Mouse (Mus musculus) stomach, embryonic 14.5 days (tissue): Measurements from ENCODE around the gene Hist1h4d. TPM values are rescaled to one million over a fixed set of nuclear protein-coding genes. Genes with fewer than 3 reads are reported as not detected.
"Not testable (repeated sequence)": the region's sequence is repeated elsewhere in the genome, so short reads cannot be mapped to it uniquely, and the experiment has no call there.

Experiments used
- ATAC-seq: fragments of 200-750 bp; cut with Nextera tagmentation; 2 replicates; pipeline ENCODE4 v1.8.0; 2017; ENCODE audit warnings: low read depth, moderate TSS enrichment; ENCODE audit not compliant: insufficient number of reproducible peaks, insufficient read depth, low FRiP score
- H3K27ac ChIP-seq: fragments of 300-500 bp; sonication (generic); 2 replicates; pipeline ENCODE4 v1.5.1; 2014; ENCODE audit warnings: mild to moderate bottlenecking, low read length, moderate library complexity, mixed read lengths
- H3K27me3 ChIP-seq: fragments of 300-500 bp; sonication (generic); 2 replicates; pipeline ENCODE4 v1.6.1; 2014; ENCODE audit warnings: low read length, control low read depth, mixed read lengths; ENCODE audit not compliant: control insufficient read depth, insufficient read depth
- H3K36me3 ChIP-seq: fragments of 300-500 bp; sonication (generic); 2 replicates; pipeline ENCODE4 v1.6.1; 2014; ENCODE audit warnings: mild to moderate bottlenecking, control low read depth, low read length, moderate library complexity, mixed read lengths; ENCODE audit not compliant: control insufficient read depth, insufficient read depth
- H3K4me1 ChIP-seq: fragments of 300-500 bp; sonication (generic); 2 replicates; pipeline ENCODE4 v1.6.1; 2014; ENCODE audit warnings: low read length, control low read depth, mixed read lengths; ENCODE audit not compliant: control insufficient read depth, insufficient read depth
- H3K4me2 ChIP-seq: fragments of 300-500 bp; sonication (generic); replicated peaks from 2 replicates; pipeline ENCODE4 v1.6.1; 2014; ENCODE audit warnings: low read depth, low read length, control low read depth
- H3K4me3 ChIP-seq: fragments of 300-500 bp; sonication (generic); 2 replicates; pipeline ENCODE4 v1.5.1; 2014; ENCODE audit warnings: low read depth, low read length, control low read depth
- H3K9ac ChIP-seq: fragments of 300-500 bp; sonication (generic); replicated peaks from 2 replicates; pipeline ENCODE4 v1.6.1; 2014; ENCODE audit warnings: low read depth, mild to moderate bottlenecking, control low read depth, low read length, moderate library complexity, mixed read lengths
- H3K9me3 ChIP-seq: fragments of 300-500 bp; sonication (generic); 2 replicates; pipeline ENCODE4 v1.6.1; 2016; ENCODE audit warnings: low read depth, low read length, control low read depth; ENCODE audit not compliant: control insufficient read depth
- WGBS: fragments of 180-500 bp; shearing (Covaris S2); extraction: QIAGEN DNeasy Blood & Tissue Kit; methylation state at CpG from one replicate; pipeline ENCODE4 v1.1.7; 2014; 5-methylcytosine and 5-hydroxymethylcytosine counted together
- polyA plus RNA-seq: library from polyadenylated mRNA; unstranded; fragments of >200 nt; fragmentation: Nextera tagmentation; extraction: Ambion mirVana; gene quantifications from 2 replicates; pipeline ENCODE4 v1.2.1, GENCODE M21; 2014

Hist1h4d gene
- polyA plus RNA-seq, 1 experiment from 2014 or later: 119 TPM

GRCm38 (mm10) chr13:23575864-23576313, 5.5 kb upstream of the Hist1h4d start:
- 1% methylated on average over 8 of the region's 40 CpGs for WGBS
- Histone ChIP-seq H3K9ac (peak overlapping the region; percentile 69), H3K4me3 (peak overlapping the region; percentile 42), H3K4me1 (peaks cover 10% of the 10 kb centered on the region; the same call in 1 of the 2 replicates), H3K27ac (peak overlapping the region; percentile 84), H3K4me2 (peak overlapping the region; percentile 60)
- not testable (repeated sequence) for H3K27me3 ChIP-seq, ATAC-seq, H3K9me3 ChIP-seq, H3K36me3 ChIP-seq

GRCm38 (mm10) chr13:23576351-23576881, 5.0 kb upstream of the Hist1h4d start:
- Histone ChIP-seq H3K9ac (peak overlapping the region; percentile 69), H3K36me3 (no peaks in the 10 kb centered on the region), H3K4me1 (peaks cover 10% of the 10 kb centered on the region; the same call in 1 of the 2 replicates), H3K4me3 (peak overlapping the region; percentile 42), H3K4me2 (peak overlapping the region; percentile 60), H3K9me3 (no peaks in the 10 kb centered on the region), H3K27me3 (no peaks in the 10 kb centered on the region), H3K27ac (peak overlapping the region; percentile 84)
- WGBS: 4% methylated on average over 7 of the region's 7 CpGs
- no peak for ATAC-seq

- Histone ChIP-seq H3K27me3 (no peaks in the 10 kb centered on the region), H3K4me3 (peak overlapping the region; percentile 42), H3K36me3 (no peaks in the 10 kb centered on the region), H3K4me2 (peak overlapping the region; percentile 60), H3K4me1 (peaks cover 12% of the 10 kb centered on the region; the same call in 1 of the 2 replicates), H3K9me3 (no peaks in the 10 kb centered on the region), H3K9ac (peak overlapping the region; percentile 69), H3K27ac (peak overlapping the region; percentile 84)
- no peak for ATAC-seq
- WGBS: 33% methylated on average over 6 of the region's 6 CpGs
Observed at GRCm38 (mm10) chr13:23576906-23577639, 4.3 kb upstream of the Hist1h4d start.

- H3K4me2 ChIP-seq: no peak overlapping the region
- no peak overlapping the region for H3K9ac ChIP-seq
- H3K4me1 ChIP-seq: peaks cover 20% of the 10 kb centered on the region; the same call in 1 of the 2 replicates
- H3K9me3 ChIP-seq: no peaks in the 10 kb centered on the region
- H3K27me3 ChIP-seq: no peaks in the 10 kb centered on the region
- H3K36me3 ChIP-seq: no peaks in the 10 kb centered on the region
- H3K27ac ChIP-seq: no peak overlapping the region
- no peak for ATAC-seq
- no peak overlapping the region for H3K4me3 ChIP-seq
- WGBS: 88% methylated on average over 1 of the region's 1 CpGs
Observed at GRCm38 (mm10) chr13:23577835-23578234, 3.6 kb upstream of the Hist1h4d start.

- 5% methylated on average over 6 of the region's 6 CpGs for WGBS
Observed at GRCm38 (mm10) chr13:23582219-23583056, 1.0 kb downstream of the Hist1h4d start.

GRCm38 (mm10) chr13:23583387-23584068, 2.1 kb downstream of the Hist1h4d start:
- H3K9ac ChIP-seq: 0 out of 2 replicates have a peak overlapping the region, but pooled peaks have one; percentile 11
- H3K27me3 ChIP-seq: no peaks in the 10 kb centered on the region
- no peak overlapping the region for H3K4me3 ChIP-seq
- no peak for ATAC-seq
- H3K9me3 ChIP-seq: no peaks in the 10 kb centered on the region
- H3K4me1 ChIP-seq: peaks cover 21% of the 10 kb centered on the region; the same call in 1 of the 2 replicates
- H3K4me2 ChIP-seq: no peak overlapping the region
- H3K36me3 ChIP-seq: no peaks in the 10 kb centered on the region
- peak overlapping the region; percentile 96; the same call in 1 of the 2 replicates for H3K27ac ChIP-seq

More at GRCm38 (mm10) chr13:23582219-23583056, 1.0 kb downstream of the Hist1h4d start:
- Histone ChIP-seq H3K9ac (peak overlapping the region; percentile 68), H3K27me3 (no peaks in the 10 kb centered on the region), H3K36me3 (no peaks in the 10 kb centered on the region), H3K9me3 (no peaks in the 10 kb centered on the region), H3K27ac (peak overlapping the region; percentile 96), H3K4me1 (peaks cover 21% of the 10 kb centered on the region; the same call in 1 of the 2 replicates), H3K4me2 (peak overlapping the region; percentile 83), H3K4me3 (peak overlapping the region; percentile 47)
- no peak for ATAC-seq

GRCm38 (mm10) chr13:23584331-23584730, 2.9 kb downstream of the Hist1h4d start:
- no peaks in the 10 kb centered on the region for H3K27me3 ChIP-seq
- peaks cover 21% of the 10 kb centered on the region; the same call in 1 of the 2 replicates for H3K4me1 ChIP-seq
- no peaks in the 10 kb centered on the region for H3K9me3 ChIP-seq
- no peak for ATAC-seq
- peak overlapping the region; percentile 60 for H3K9ac ChIP-seq
- peak overlapping the region; percentile 96 for H3K27ac ChIP-seq
- peak overlapping the region; percentile 38 for H3K4me3 ChIP-seq
- H3K36me3 ChIP-seq: no peaks in the 10 kb centered on the region
- peak overlapping the region; percentile 69 for H3K4me2 ChIP-seq
